In the genomic region with DNA sequence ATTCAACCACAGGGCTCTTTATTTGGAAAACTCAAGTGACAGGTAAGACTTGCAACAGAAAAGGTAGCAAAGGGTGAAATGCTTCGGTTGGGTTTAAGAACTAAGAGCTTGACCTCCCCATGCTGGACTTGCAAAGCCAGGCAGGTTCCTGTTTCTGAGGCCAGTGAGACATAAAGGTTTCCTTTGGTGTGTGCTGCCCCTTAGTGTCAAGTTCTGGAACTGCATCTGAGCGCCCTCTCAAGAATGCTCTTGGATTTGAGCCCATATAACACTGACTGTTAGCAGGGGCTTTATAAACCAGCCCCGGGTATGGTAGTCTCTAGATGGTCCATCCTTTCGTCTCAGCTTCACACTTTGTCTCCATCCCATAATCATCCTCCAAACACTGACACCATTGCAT, we compare ENCODE assay signal across 8 mouse cellular contexts. TPM values are rescaled to one million over a fixed set of nuclear protein-coding genes. Genes with fewer than 3 reads are reported as not detected.
A peak's percentile ranks its signal among the peaks of the same experiment; 100 is the strongest.
DNase-seq lines count a peak whose midpoint lies in the region; ATAC-seq and TF ChIP-seq lines count a peak whose summit lies in the region.

No protein-coding gene starts in this region.

- H3K27me3 ChIP-seq in liver, embryonic 12.5 days (replicated peaks): peaks cover 38% of the 10 kb centered on the region
- H3K27me3 ChIP-seq in kidney, embryonic 14.5 days (ENCODE audit: control insufficient read depth, insufficient read depth, low read length): no peaks in the 10 kb centered on the region
- no peaks in the 10 kb centered on the region for H3K27me3 ChIP-seq in limb, embryonic 14.5 days (ENCODE audit: control insufficient read depth, insufficient read depth, low read length)
- no peaks in the 10 kb centered on the region for H3K27me3 ChIP-seq in neural tube, embryonic 11.5 days (ENCODE audit: control insufficient read depth, insufficient read depth, low read length)
- H3K27me3 ChIP-seq in stomach, postnatal 0 days (ENCODE audit: control insufficient read depth, insufficient read depth, low read length): no peaks in the 10 kb centered on the region

- no peak for ATAC-seq in liver, embryonic 12.5 days
- ATAC-seq in kidney, embryonic 14.5 days (ENCODE audit: low FRiP score, low TSS enrichment): peak; percentile 52; the same call in 1 of the 2 replicates
- ATAC-seq in limb, embryonic 14.5 days (ENCODE audit: low FRiP score, low read depth): peak; percentile 66
- ATAC-seq in neural tube, embryonic 11.5 days (ENCODE audit: insufficient read depth, low FRiP score, low TSS enrichment): no peak
- peak; percentile 64; the same call in 1 of the 2 replicates for ATAC-seq in stomach, postnatal 0 days (ENCODE audit: low FRiP score, low TSS enrichment)

- TF ChIP-seq EP300 in stomach, postnatal 0 days (optimal IDR thresholded peaks at IDR 0.05): no peak

- H3K4me1 ChIP-seq in liver, embryonic 12.5 days: no peaks in the 10 kb centered on the region
- no peaks in the 10 kb centered on the region for H3K4me1 ChIP-seq in kidney, embryonic 14.5 days (ENCODE audit: control insufficient read depth, insufficient read depth, low read length)
- H3K4me1 ChIP-seq in limb, embryonic 14.5 days (ENCODE audit: control insufficient read depth, insufficient read depth, low read length): peaks cover 7% of the 10 kb centered on the region; the same call in 1 of the 2 replicates
- no peaks in the 10 kb centered on the region for H3K4me1 ChIP-seq in neural tube, embryonic 11.5 days (ENCODE audit: control insufficient read depth, insufficient read depth, low read length)
- H3K4me1 ChIP-seq in stomach, postnatal 0 days (replicated peaks; ENCODE audit: control insufficient read depth, insufficient read depth): no peaks in the 10 kb centered on the region

- TF ChIP-seq CTCF in stomach, postnatal 0 days (IDR thresholded peaks at IDR 0.05; ENCODE audit: low read depth): peak; percentile 90

- no peaks in the 10 kb centered on the region for H3K9me3 ChIP-seq in liver, embryonic 12.5 days (replicated peaks)
- H3K9me3 ChIP-seq in kidney, embryonic 14.5 days (ENCODE audit: control insufficient read depth, low read length): no peaks in the 10 kb centered on the region
- no peaks in the 10 kb centered on the region for H3K9me3 ChIP-seq in limb, embryonic 14.5 days (ENCODE audit: control insufficient read depth, low read length)
- H3K9me3 ChIP-seq in neural tube, embryonic 11.5 days (ENCODE audit: control insufficient read depth, low read length): no peaks in the 10 kb centered on the region
- H3K9me3 ChIP-seq in stomach, postnatal 0 days (ENCODE audit: control insufficient read depth, low read length): no peaks in the 10 kb centered on the region

- 7% methylated on average over 4 of the region's 4 CpGs for WGBS in liver, embryonic 12.5 days (ENCODE audit: insufficient replicate concordance)
- 22% methylated on average over 4 of the region's 4 CpGs for WGBS in kidney, embryonic 14.5 days
- 22% methylated on average over 4 of the region's 4 CpGs for whole genome bisulfite sequencing in limb, embryonic 14.5 days
- 22% methylated on average over 4 of the region's 4 CpGs for WGBS in neural tube, embryonic 11.5 days
- WGBS in stomach, postnatal 0 days: 11% methylated on average over 4 of the region's 4 CpGs

- TF ChIP-seq POLR2A in limb, embryonic 14.5 days (IDR thresholded peaks at IDR 0.05; ENCODE audit: borderline replicate concordance, extremely low read depth, insufficient read depth, insufficient read length): no peak

- H3K36me3 ChIP-seq in liver, embryonic 12.5 days: no peaks in the 10 kb centered on the region
- H3K36me3 ChIP-seq in kidney, embryonic 14.5 days (ENCODE audit: control insufficient read depth, insufficient read depth, low read length): no peaks in the 10 kb centered on the region
- H3K36me3 ChIP-seq in limb, embryonic 14.5 days (ENCODE audit: control insufficient read depth, insufficient read depth, low read length): no peaks in the 10 kb centered on the region
- no peaks in the 10 kb centered on the region for H3K36me3 ChIP-seq in neural tube, embryonic 11.5 days (ENCODE audit: control insufficient read depth, insufficient read depth, low read length)
- no peaks in the 10 kb centered on the region for H3K36me3 ChIP-seq in stomach, postnatal 0 days (ENCODE audit: control insufficient read depth, insufficient read depth, low read length)

- no peak overlapping the region for H3K9ac ChIP-seq in liver, embryonic 12.5 days
- H3K9ac ChIP-seq in kidney, embryonic 14.5 days (ENCODE audit: low read depth, low read length): no peak overlapping the region
- no peak overlapping the region for H3K9ac ChIP-seq in limb, embryonic 14.5 days (ENCODE audit: low read depth, low read length, severe bottlenecking)
- no peak overlapping the region for H3K9ac ChIP-seq in neural tube, embryonic 11.5 days (ENCODE audit: low read length)
- no peak overlapping the region for H3K9ac ChIP-seq in stomach, postnatal 0 days (ENCODE audit: low read length)

- H3K4me2 ChIP-seq in liver, embryonic 12.5 days: no peak overlapping the region
- H3K4me2 ChIP-seq in kidney, embryonic 14.5 days (replicated peaks; ENCODE audit: low read depth, low read length): no peak overlapping the region
- H3K4me2 ChIP-seq in limb, embryonic 14.5 days (replicated peaks; ENCODE audit: low read depth, low read length, severe bottlenecking): no peak overlapping the region
- no peak overlapping the region for H3K4me2 ChIP-seq in neural tube, embryonic 11.5 days (ENCODE audit: low read depth)
- no peak overlapping the region for H3K4me2 ChIP-seq in stomach, postnatal 0 days (replicated peaks; ENCODE audit: low read depth)

- no peak overlapping the region for H3K27ac ChIP-seq in liver, embryonic 12.5 days
- H3K27ac ChIP-seq in kidney, embryonic 14.5 days (ENCODE audit: low read depth, low read length): no peak overlapping the region
- no peak overlapping the region for H3K27ac ChIP-seq in limb, embryonic 14.5 days (replicated peaks; ENCODE audit: low read depth, low read length)
- no peak overlapping the region for H3K27ac ChIP-seq in neural tube, embryonic 11.5 days (ENCODE audit: low read depth, low read length)
- no peak overlapping the region for H3K27ac ChIP-seq in stomach, postnatal 0 days (replicated peaks)

- H3K4me3 ChIP-seq in liver, embryonic 12.5 days: no peak overlapping the region
- H3K4me3 ChIP-seq in kidney, embryonic 14.5 days (ENCODE audit: low read length): no peak overlapping the region
- no peak overlapping the region for H3K4me3 ChIP-seq in limb, embryonic 14.5 days (replicated peaks; ENCODE audit: low read length)
- no peak overlapping the region for H3K4me3 ChIP-seq in neural tube, embryonic 11.5 days (ENCODE audit: low read depth, low read length)
- no peak overlapping the region for H3K4me3 ChIP-seq in stomach, postnatal 0 days (ENCODE audit: low read depth, low read length)

- peak; percentile 71 for DNase-seq in liver
- DNase-seq in embryo, embryonic 10.5 days (ENCODE audit: low spot score): peak; percentile 94
- peak; percentile 36 for DNase-seq in gastrocnemius, postnatal 25 days
- peak; percentile 79 for DNase-seq in limb, embryonic 14.5 days (ENCODE audit: low spot score)
- DNase-seq in neural tube, embryonic 11.5 days (ENCODE audit: low spot score): peak; percentile 88
- peak; percentile 81 for DNase-seq in stomach, postnatal 0 days (ENCODE audit: low spot score)

RNA-seq across cellular contexts. Expression of a gene that starts 2.9 kb away (rescaled TPM):
- not detected in 2 replicates for polyA plus RNA-seq in liver, embryonic 12.5 days (2016; fragmentation: Nextera tagmentation; extraction: Ambion mirVana)
- total RNA-seq in gastrocnemius, postnatal 25 days (2021): 1 to 10 TPM; 1.1 to 1.4 TPM
- not detected in 2 replicates for polyA plus RNA-seq in kidney, embryonic 14.5 days (2014; fragmentation: Nextera tagmentation; extraction: Ambion mirVana)
- not detected in 2 replicates for polyA plus RNA-seq in limb, embryonic 14.5 days (2012; rRNA removed)
- not detected in 2 replicates for polyA plus RNA-seq in limb, embryonic 14.5 days (2014; fragmentation: Nextera tagmentation; extraction: Ambion mirVana)
- polyA plus RNA-seq in neural tube, embryonic 11.5 days (2014; fragmentation: Nextera tagmentation; extraction: Ambion mirVana): not detected in 2 replicates
- polyA plus RNA-seq in stomach, postnatal 0 days (2015; fragmentation: Nextera tagmentation; extraction: Ambion mirVana): 0.38 and 0.39 TPM in 2 replicates

RNA-seq across cellular contexts. Expression of a gene that starts 36.7 kb away (rescaled TPM):
- not detected in 2 replicates for polyA plus RNA-seq in liver, embryonic 12.5 days (2016; fragmentation: Nextera tagmentation; extraction: Ambion mirVana)
- not detected for total RNA-seq in gastrocnemius, postnatal 25 days (2021)
- not detected in 2 replicates for polyA plus RNA-seq in kidney, embryonic 14.5 days (2014; fragmentation: Nextera tagmentation; extraction: Ambion mirVana)
- polyA plus RNA-seq in limb, embryonic 14.5 days (2012; rRNA removed): 0.20 and 0.28 TPM in 2 replicates
- polyA plus RNA-seq in limb, embryonic 14.5 days (2014; fragmentation: Nextera tagmentation; extraction: Ambion mirVana): 0.15 and 0.32 TPM in 2 replicates
- polyA plus RNA-seq in neural tube, embryonic 11.5 days (2014; fragmentation: Nextera tagmentation; extraction: Ambion mirVana): 0.82 and 1.2 TPM in 2 replicates
- polyA plus RNA-seq in stomach, postnatal 0 days (2015; fragmentation: Nextera tagmentation; extraction: Ambion mirVana): 0.05 and 0.08 TPM in 2 replicates

RNA-seq across cellular contexts. Expression of a gene that starts 43.6 kb away (rescaled TPM):
- 0.07 and 0.12 TPM in 2 replicates for polyA plus RNA-seq in liver, embryonic 12.5 days (2016; fragmentation: Nextera tagmentation; extraction: Ambion mirVana)
- under 1 TPM; 0.56 to 0.99 TPM for total RNA-seq in gastrocnemius, postnatal 25 days (2021)
- polyA plus RNA-seq in kidney, embryonic 14.5 days (2014; fragmentation: Nextera tagmentation; extraction: Ambion mirVana): 6.2 and 7.8 TPM in 2 replicates
- polyA plus RNA-seq in limb, embryonic 14.5 days (2012; rRNA removed): 6.8 and 8.1 TPM in 2 replicates
- 2.7 and 4.0 TPM in 2 replicates for polyA plus RNA-seq in limb, embryonic 14.5 days (2014; fragmentation: Nextera tagmentation; extraction: Ambion mirVana)
- polyA plus RNA-seq in neural tube, embryonic 11.5 days (2014; fragmentation: Nextera tagmentation; extraction: Ambion mirVana): not detected in 2 replicates
- 10.7 and 12.8 TPM in 2 replicates for polyA plus RNA-seq in stomach, postnatal 0 days (2015; fragmentation: Nextera tagmentation; extraction: Ambion mirVana)

Comparison
In these comparisons a context has a peak if more than half of its experiments do, and no peak if none do; other contexts are left out.
1. DNase-seq: peak in every context shown above with its lines; median percentile 94 in embryo, embryonic 10.5 days; 88 in neural tube, embryonic 11.5 days; 81 in stomach, postnatal 0 days; 79 in limb, embryonic 14.5 days; 71 in liver; 36 in gastrocnemius, postnatal 25 days.
2. ATAC-seq: peak in kidney, embryonic 14.5 days (single experiment), limb, embryonic 14.5 days (single experiment) and stomach, postnatal 0 days (single experiment); none in liver, embryonic 12.5 days (single experiment) and neural tube, embryonic 11.5 days (single experiment).